In genomic region chr10:93269744-93270143, GRCm38 (mm10) we compare ENCODE assay signal across 18 mouse cellular contexts. TPM values are rescaled to one million over a fixed set of nuclear protein-coding genes. Genes with fewer than 3 reads are reported as not detected.
A peak's percentile ranks its signal among the peaks of the same experiment; 100 is the strongest.
DNase-seq lines count a peak whose midpoint lies in the region; ATAC-seq and TF ChIP-seq lines count a peak whose summit lies in the region.
"Had no signal": no experiment of that assay in that cellular context is flagged by ENCODE, and none has a peak within 500 bp of the region (broad histone marks: within the 10 kb centered on the region; RNA-seq: fewer than 3 reads in every experiment).

No protein-coding gene starts in this region.

- 22% methylated on average over 4 of the region's 4 CpGs for WGBS in kidney, embryonic 15.5 days
- 29% methylated on average over 4 of the region's 4 CpGs for WGBS in kidney, adult 2 months
- WGBS in embryonic facial prominence, embryonic 15.5 days: 26% methylated on average over 4 of the region's 4 CpGs

- H3K36me3 ChIP-seq in kidney, embryonic 15.5 days: peaks cover 25% of the 10 kb centered on the region
- H3K36me3 ChIP-seq in kidney, adult 2 months (ENCODE audit: control insufficient read depth, insufficient read depth, low read length): no peaks in the 10 kb centered on the region
- H3K36me3 ChIP-seq in MEL (ENCODE audit: control insufficient read depth in 1 of 2, insufficient read depth in 2 of 2, low read length in 2 of 2): peaks cover 0 to 7% of the 10 kb centered on the region in 2 experiments; a peak in 2 of 4 replicates
- H3K36me3 ChIP-seq in embryonic facial prominence, embryonic 15.5 days: peaks cover 12% of the 10 kb centered on the region
- H3K36me3 ChIP-seq: hindbrain, embryonic 15.5 days; liver, embryonic 15.5 days had no signal

- no peak for TF ChIP-seq RAD21 in MEL (IDR thresholded peaks at IDR 0.05; ENCODE audit: low read depth, low read length)

- no peak for ATAC-seq in kidney, embryonic 15.5 days (replicated peaks; ENCODE audit: low FRiP score)
- ATAC-seq in embryonic facial prominence, embryonic 15.5 days (ENCODE audit: insufficient number of reproducible peaks, low FRiP score, low TSS enrichment, low read depth): no peak
- 0 out of 2 replicates have a peak, but pooled peaks have one; percentile 48 for ATAC-seq in megakaryocyte-erythroid progenitor cell, adult 5-6 weeks (replicated peaks; ENCODE audit: low FRiP score, low TSS enrichment, poor library complexity, severe bottlenecking)
- ATAC-seq: lung, postnatal 0 days had no signal

- no peaks in the 10 kb centered on the region for H3K79me2 ChIP-seq in MEL (ENCODE audit: control insufficient read depth, insufficient read depth, low read length, poor library complexity)

- no peaks in the 10 kb centered on the region for H3K27me3 ChIP-seq in kidney, embryonic 15.5 days
- H3K27me3 ChIP-seq in kidney, adult 2 months (replicated peaks; ENCODE audit: control insufficient read depth, insufficient read depth, low read length): no peaks in the 10 kb centered on the region
- no peaks in the 10 kb centered on the region for H3K27me3 ChIP-seq in MEL (ENCODE audit: control insufficient read depth in 1 of 2, insufficient read depth in 2 of 2, low read length in 2 of 2)
- H3K27me3 ChIP-seq in embryonic facial prominence, embryonic 15.5 days: no peaks in the 10 kb centered on the region
- H3K27me3 ChIP-seq: hindbrain, embryonic 15.5 days; liver, embryonic 15.5 days had no signal

- H3K4me2 ChIP-seq in kidney, embryonic 15.5 days: no peak overlapping the region
- H3K4me2 ChIP-seq in embryonic facial prominence, embryonic 15.5 days (replicated peaks): no peak overlapping the region
- H3K4me2 ChIP-seq: hindbrain, embryonic 15.5 days; liver, embryonic 15.5 days had no signal

- no peak for TF ChIP-seq POLR2A in kidney, adult 2 months (IDR thresholded peaks at IDR 0.05; ENCODE audit: low read depth, low read length)
- no peak for TF ChIP-seq POLR2A in MEL (IDR thresholded peaks at IDR 0.05; ENCODE audit: control insufficient read depth in 1 of 2, insufficient read depth in 1 of 2, low read depth in 1 of 2, low read length in 2 of 2, poor library complexity in 1 of 2)

- TF ChIP-seq EP300 in MEL (IDR thresholded peaks at IDR 0.05; ENCODE audit: low read depth in 1 of 2, low read length in 2 of 2): peak; percentile 31 to 71; a peak in 2 of 4 replicates

- DNase-seq in kidney, adult 2 months: no peak
- peak; percentile 25 for DNase-seq in MEL (ENCODE audit: low read depth, low spot score)
- no peak for DNase-seq in urinary bladder, postnatal 14 days (ENCODE audit: low spot score)
- DNase-seq in cerebellum, postnatal 25 days: no peak
- DNase-seq: B cell, adult 2 months; cerebellum, postnatal 14 days; gastrocnemius, postnatal 14 days; kidney, adult 9 months; layer of hippocampus, postnatal 36 days; left cerebral cortex, postnatal 4 days; right cerebral cortex, postnatal 14 days; thymus, postnatal 4 days had no signal

- H3K27ac ChIP-seq in kidney, embryonic 15.5 days: peak overlapping the region; percentile 20
- no peak overlapping the region for H3K27ac ChIP-seq in kidney, adult 2 months (ENCODE audit: insufficient read depth, low read depth, low read length)
- no peak overlapping the region for H3K27ac ChIP-seq in MEL (ENCODE audit: control insufficient read depth, low read depth, low read length)
- peak overlapping the region; percentile 40 for H3K27ac ChIP-seq in embryonic facial prominence, embryonic 15.5 days (replicated peaks)
- H3K27ac ChIP-seq: hindbrain, embryonic 15.5 days; liver, embryonic 15.5 days had no signal

- H3K4me1 ChIP-seq in kidney, embryonic 15.5 days: peaks cover 48% of the 10 kb centered on the region
- peaks cover 8% of the 10 kb centered on the region; the same call in 1 of the 2 replicates for H3K4me1 ChIP-seq in kidney, adult 2 months (ENCODE audit: control insufficient read depth, insufficient read depth, low read length)
- peaks cover 2 to 11% of the 10 kb centered on the region in 2 experiments; a peak in 3 of 4 replicates for H3K4me1 ChIP-seq in MEL (ENCODE audit: control insufficient read depth in 1 of 2, insufficient read depth in 2 of 2, low read length in 2 of 2)
- H3K4me1 ChIP-seq in embryonic facial prominence, embryonic 15.5 days: peaks cover 46% of the 10 kb centered on the region
- H3K4me1 ChIP-seq: liver, embryonic 15.5 days had no signal

- H3K4me3 ChIP-seq in kidney, embryonic 15.5 days (replicated peaks): no peak overlapping the region
- no peak overlapping the region for H3K4me3 ChIP-seq in kidney, adult 2 months (ENCODE audit: insufficient read depth, low read depth, low read length)
- no peak overlapping the region for H3K4me3 ChIP-seq in MEL (ENCODE audit: control insufficient read depth in 1 of 2, insufficient read depth in 1 of 2, low read depth in 2 of 2, low read length in 2 of 2)
- no peak overlapping the region for H3K4me3 ChIP-seq in embryonic facial prominence, embryonic 15.5 days (replicated peaks)
- H3K4me3 ChIP-seq: hindbrain, embryonic 15.5 days; liver, embryonic 15.5 days had no signal

- H3K9me3 ChIP-seq in kidney, embryonic 15.5 days (replicated peaks): no peaks in the 10 kb centered on the region
- H3K9me3 ChIP-seq in MEL (replicated peaks; ENCODE audit: insufficient read depth, low read length): no peaks in the 10 kb centered on the region
- H3K9me3 ChIP-seq in embryonic facial prominence, embryonic 15.5 days (replicated peaks): no peaks in the 10 kb centered on the region
- H3K9me3 ChIP-seq: hindbrain, embryonic 15.5 days; liver, embryonic 15.5 days had no signal

- TF ChIP-seq CTCF in kidney, adult 2 months (conservative IDR thresholded peaks at IDR 0.05; ENCODE audit: insufficient read depth, insufficient read length, low read depth, low read length): no peak
- no peak for TF ChIP-seq CTCF in MEL (IDR thresholded peaks at IDR 0.05 in 2 of 3, conservative IDR thresholded peaks at IDR 0.05 in 1 of 3; ENCODE audit: control insufficient read depth in 1 of 3, insufficient read depth in 1 of 3, low read depth in 2 of 3, low read length in 3 of 3, poor library complexity in 1 of 3, severe bottlenecking in 1 of 3)

- no peak overlapping the region for H3K9ac ChIP-seq in kidney, embryonic 15.5 days
- no peak overlapping the region for H3K9ac ChIP-seq in MEL (ENCODE audit: control insufficient read depth, low read depth, low read length, poor library complexity, severe bottlenecking)
- no peak overlapping the region for H3K9ac ChIP-seq in embryonic facial prominence, embryonic 15.5 days
- H3K9ac ChIP-seq: hindbrain, embryonic 15.5 days; liver, embryonic 15.5 days had no signal

TF ChIP-seq in MEL, 35 proteins besides CTCF, POLR2A, EP300 and RAD21:
- no peak for TF ChIP-seq TAL1 (IDR thresholded peaks at IDR 0.05; ENCODE audit: low read length)
- no peak for TF ChIP-seq USF2 (IDR thresholded peaks at IDR 0.05; ENCODE audit: borderline replicate concordance in 1 of 2, insufficient read depth in 1 of 2, low read depth in 1 of 2, low read length in 2 of 2)
- no peak for TF ChIP-seq BHLHE40 (IDR thresholded peaks at IDR 0.05; ENCODE audit: borderline replicate concordance, low read depth, low read length)
- no peak for TF ChIP-seq CHD1 (IDR thresholded peaks at IDR 0.05; ENCODE audit: low read depth, low read length)
- TF ChIP-seq USF1 (IDR thresholded peaks at IDR 0.05; ENCODE audit: low read depth, low read length): no peak
- peak; percentile 61; the same call in 1 of the 2 replicates for TF ChIP-seq TCF12 (IDR thresholded peaks at IDR 0.05; ENCODE audit: low read depth, low read length)
- TF ChIP-seq ZNF384 (IDR thresholded peaks at IDR 0.05; ENCODE audit: low read depth, low read length): peak; percentile 78
- no peak for TF ChIP-seq SMC3 (IDR thresholded peaks at IDR 0.05; ENCODE audit: low read depth, low read length)
- no peak for TF ChIP-seq E2F4 (IDR thresholded peaks at IDR 0.05; ENCODE audit: borderline replicate concordance, low read depth, low read length)
- TF ChIP-seq ZKSCAN1 (IDR thresholded peaks at IDR 0.05; ENCODE audit: low read depth, low read length): peak; percentile 57; the same call in 1 of the 2 replicates
- no peak for TF ChIP-seq MYB (IDR thresholded peaks at IDR 0.05; ENCODE audit: low read depth, low read length)
- TF ChIP-seq ZC3H11A (IDR thresholded peaks at IDR 0.05; ENCODE audit: low read depth, low read length): no peak
- TF ChIP-seq MAX (IDR thresholded peaks at IDR 0.05; ENCODE audit: low read length): no peak
- no peak for TF ChIP-seq TBP (IDR thresholded peaks at IDR 0.05; ENCODE audit: low read depth, low read length)
- no peak for TF ChIP-seq NRF1 (IDR thresholded peaks at IDR 0.05; ENCODE audit: insufficient read depth, low read depth, low read length, poor library complexity, severe bottlenecking)
- peak; percentile 43 for TF ChIP-seq GATA1 (IDR thresholded peaks at IDR 0.05; ENCODE audit: low read depth, low read length)
- TF ChIP-seq RCOR1 (IDR thresholded peaks at IDR 0.05; ENCODE audit: low read depth, low read length): peak; percentile 60; the same call in 1 of the 2 replicates
TF ChIP-seq in MEL: peak in this region for 5.

RNA-seq across cellular contexts. Expression of gene Elk3, which starts 41.2 kb away (rescaled TPM):
- 41.9 and 43.7 TPM in 2 replicates for polyA plus RNA-seq in kidney, embryonic 15.5 days (2015; fragmentation: Nextera tagmentation; extraction: Ambion mirVana)
- 27.5 and 28.1 TPM in 2 replicates for polyA plus RNA-seq in kidney, adult 2 months (2012; rRNA removed)
- 0.65 and 1.0 TPM in 2 replicates for total RNA-seq in MEL (2012; rRNA removed)
- 1 to 10 TPM in 1 of 2 experiments, not detected in 1; 6.3 TPM for polyA plus RNA-seq in MEL (2012; ENCODE audit: insufficient read depth in 1 of 2, insufficient read length in 2 of 2, low read depth in 1 of 2, low replicate concordance in 2 of 2, missing spikeins in 1 of 2)
- polyA plus RNA-seq in embryonic facial prominence, embryonic 15.5 days (2015; fragmentation: Nextera tagmentation; extraction: Ambion mirVana): 31.5 and 31.9 TPM in 2 replicates
- 8.7 and 8.9 TPM in 2 replicates for total RNA-seq in megakaryocyte-erythroid progenitor cell, adult 5-6 weeks (2014; fragmentation: Nextera tagmentation)
- total RNA-seq in megakaryocyte-erythroid progenitor cell, adult 5-6 weeks (2017): 6.8 and 7.2 TPM in 2 replicates

Comparison
In these comparisons a context has a peak if more than half of its experiments do, and no peak if none do; other contexts are left out.
1. H3K27ac ChIP-seq: peak in kidney, embryonic 15.5 days (single experiment) and embryonic facial prominence, embryonic 15.5 days (single experiment); none in kidney, adult 2 months (single experiment) and MEL (single experiment).